In genomic region chr8:117344899-117345298, GRCm38 (mm10) we compare ENCODE assay signal across 17 mouse cellular contexts.
DNase-seq lines count a peak whose midpoint lies in the region; ATAC-seq and TF ChIP-seq lines count a peak whose summit lies in the region.
"Had no signal": no experiment of that assay in that cellular context is flagged by ENCODE, and none has a peak within 500 bp of the region (broad histone marks: within the 10 kb centered on the region; RNA-seq: fewer than 3 reads in every experiment).

No protein-coding gene starts in this region.

- no peak for ATAC-seq in inflammation-experienced regulatory T-cells, adult 6 months
- ATAC-seq: forebrain, embryonic 13.5 days; forebrain, postnatal 0 days had no signal

- H3K27ac ChIP-seq in layer of hippocampus, adult 2 months: peak overlapping the region; percentile 1; the same call in 1 of the 2 replicates
- H3K27ac ChIP-seq in small intestine, adult 2 months (ENCODE audit: insufficient read depth, low read depth, low read length): peak overlapping the region; percentile 26; the same call in 1 of the 2 replicates
- H3K27ac ChIP-seq: embryonic facial prominence, embryonic 10.5 days; forebrain, embryonic 13.5 days; heart, embryonic 13.5 days; hindbrain, embryonic 15.5 days had no signal

- TF ChIP-seq POLR2A in small intestine, adult 2 months (IDR thresholded peaks at IDR 0.05; ENCODE audit: low read depth, low read length): no peak

- no peak for DNase-seq in layer of hippocampus, adult 2 months (ENCODE audit: low spot score in 2 of 2)
- no peak for DNase-seq in layer of hippocampus, adult 9-10 months (ENCODE audit: low spot score)
- DNase-seq in thymus, postnatal 0 days (ENCODE audit: low spot score): peak; percentile 27
- DNase-seq in thymus, postnatal 25 days: no peak
- DNase-seq: adrenal gland, postnatal 14 days; cerebellum, adult 18-20 months; cerebellum, adult 9-11 months; forebrain, postnatal 0 days; gastrocnemius, postnatal 36 days; heart, adult 11 months; heart, postnatal 36 days had no signal

- TF ChIP-seq CTCF in layer of hippocampus, adult 2 months (conservative IDR thresholded peaks at IDR 0.05): no peak
- TF ChIP-seq CTCF in small intestine, adult 2 months (IDR thresholded peaks at IDR 0.05; ENCODE audit: extremely low read depth, insufficient read length, insufficient replicate concordance, low read depth, low read length): no peak

- peaks cover 52% of the 10 kb centered on the region for H3K4me1 ChIP-seq in small intestine, adult 2 months (ENCODE audit: control insufficient read depth, insufficient read depth, insufficient read length, low read length)

- H3K27me3 ChIP-seq in small intestine, adult 2 months (ENCODE audit: control insufficient read depth, insufficient read depth, low read length): no peaks in the 10 kb centered on the region
- H3K27me3 ChIP-seq: forebrain, embryonic 13.5 days; heart, embryonic 13.5 days; hindbrain, embryonic 15.5 days had no signal

- 63% methylated on average over 11 of the region's 11 CpGs for WGBS in small intestine, adult 2 months

- no peaks in the 10 kb centered on the region for H3K36me3 ChIP-seq in small intestine, adult 2 months (ENCODE audit: control insufficient read depth, insufficient read depth, low read length)
- H3K36me3 ChIP-seq: embryonic facial prominence, embryonic 10.5 days; heart, embryonic 13.5 days; hindbrain, embryonic 15.5 days had no signal

- H3K4me3 ChIP-seq in layer of hippocampus, adult 2 months: no peak overlapping the region
- H3K4me3 ChIP-seq in small intestine, adult 2 months (ENCODE audit: low read depth, low read length): no peak overlapping the region
- H3K4me3 ChIP-seq: embryonic facial prominence, embryonic 10.5 days; forebrain, embryonic 13.5 days; heart, embryonic 13.5 days; hindbrain, embryonic 15.5 days had no signal
